Mouse (Mus musculus) MEL (cell line): ENCODE data around the gene Ccdc114. TPM values are rescaled to one million over a fixed set of nuclear protein-coding genes. Genes with fewer than 3 reads are reported as not detected.
A peak's percentile ranks its signal among the peaks of the same experiment; 100 is the strongest.

Source experiments
- DNase-seq: peaks from one replicate; pipeline ENCODE4 v3.0.0; 2011; ENCODE audit warnings: low read depth, low spot score
- H3K27ac ChIP-seq: 2 replicates; pipeline ENCODE4 v1.5.1; 2012; ENCODE audit warnings: low read depth, mild to moderate bottlenecking, control low read depth, low read length, moderate library complexity; ENCODE audit not compliant: control insufficient read depth
- H3K27me3 ChIP-seq, 2 experiments: fragments of 150-350 bp in 1 of 2; sonication (generic) in 1 of 2; 2 replicates each; pipeline ENCODE4 v1.6.1; 2012; ENCODE audit warnings: low read length in 2 of 2, mild to moderate bottlenecking in 2 of 2, improper control_type of control experiment in 1 of 2, moderate library complexity in 1 of 2; ENCODE audit not compliant: insufficient read depth in 2 of 2, control insufficient read depth in 1 of 2
- H3K36me3 ChIP-seq, 2 experiments: 2 replicates each; pipeline ENCODE4 v1.6.1; 2012 to 2014; ENCODE audit warnings: low read length in 2 of 2, improper control_type of control experiment in 1 of 2, inconsistent platforms in 1 of 2, mild to moderate bottlenecking in 1 of 2; ENCODE audit not compliant: insufficient read depth in 2 of 2, control insufficient read depth in 1 of 2
- H3K4me1 ChIP-seq, 2 experiments: fragments of 150-350 bp in 1 of 2; sonication (generic) in 1 of 2; 2 replicates each; pipeline ENCODE4 v1.6.1; 2012; ENCODE audit warnings: low read length in 2 of 2, improper control_type of control experiment in 1 of 2, mild to moderate bottlenecking in 1 of 2; ENCODE audit not compliant: insufficient read depth in 2 of 2, control insufficient read depth in 1 of 2
- H3K4me3 ChIP-seq, 2 experiments: fragments of 150-350 bp in 1 of 2; sonication (generic) in 1 of 2; 2 replicates each; pipeline ENCODE4 v1.5.1; 2012; ENCODE audit warnings: low read depth in 2 of 2, low read length in 2 of 2, mild to moderate bottlenecking in 2 of 2, moderate library complexity in 2 of 2, control low read depth in 1 of 2, improper control_type of control experiment in 1 of 2; ENCODE audit not compliant: control insufficient read depth in 1 of 2, insufficient read depth in 1 of 2
- H3K79me2 ChIP-seq: 2 replicates; pipeline ENCODE4 v1.6.1; 2012; ENCODE audit warnings: mild to moderate bottlenecking, low read length, moderate library complexity; ENCODE audit not compliant: control insufficient read depth, poor library complexity, insufficient read depth
- H3K9ac ChIP-seq: 2 replicates; pipeline ENCODE4 v1.6.1; 2012; ENCODE audit warnings: low read depth, mild to moderate bottlenecking, control low read depth, low read length, moderate library complexity; ENCODE audit not compliant: control insufficient read depth, poor library complexity, severe bottlenecking
- H3K9me3 ChIP-seq: fragments of 150-350 bp; sonication (generic); replicated peaks from 2 replicates; pipeline ENCODE4 v1.6.1; 2012; ENCODE audit warnings: mild to moderate bottlenecking, low read length, improper control_type of control experiment, moderate library complexity; ENCODE audit not compliant: insufficient read depth
- BHLHE40 ChIP-seq: IDR thresholded peaks from 2 replicates; pipeline ENCODE4 v1.6.1; 2012; ENCODE audit warnings: low read depth, mild to moderate bottlenecking, inconsistent platforms, low read length, improper control_type of control experiment, borderline replicate concordance
- CHD1 ChIP-seq: IDR thresholded peaks from 2 replicates; pipeline ENCODE4 v1.6.1; 2012; ENCODE audit warnings: low read depth, mild to moderate bottlenecking, inconsistent platforms, low read length, improper control_type of control experiment
- CHD2 ChIP-seq: IDR thresholded peaks from 2 replicates; pipeline ENCODE4 v1.6.1; 2011; ENCODE audit warnings: low read length, improper control_type of control experiment
- ETS1 ChIP-seq: IDR thresholded peaks from 2 replicates; pipeline ENCODE4 v1.6.1; 2012; ENCODE audit warnings: low read depth, mild to moderate bottlenecking, inconsistent platforms, low read length, improper control_type of control experiment, moderate library complexity
- GABPA ChIP-seq: IDR thresholded peaks from 2 replicates; pipeline ENCODE4 v1.6.1; 2012; ENCODE audit warnings: low read depth, mild to moderate bottlenecking, inconsistent platforms, low read length, improper control_type of control experiment, moderate library complexity
- HCFC1 ChIP-seq: IDR thresholded peaks from 2 replicates; pipeline ENCODE4 v1.6.1; 2012; ENCODE audit warnings: low read depth, mild to moderate bottlenecking, inconsistent platforms, low read length, improper control_type of control experiment, moderate library complexity
- JUND ChIP-seq: IDR thresholded peaks from 2 replicates; pipeline ENCODE4 v1.6.1; 2011; ENCODE audit warnings: low read depth, mild to moderate bottlenecking, improper control_type of control experiment, low read length
- MAFK ChIP-seq: IDR thresholded peaks from 2 replicates; pipeline ENCODE4 v1.6.1; 2011; ENCODE audit warnings: low read depth, mild to moderate bottlenecking, low read length, improper control_type of control experiment, borderline replicate concordance
- MEF2A ChIP-seq: IDR thresholded peaks from 2 replicates; pipeline ENCODE4 v1.6.1; 2014; ENCODE audit warnings: low read depth, mild to moderate bottlenecking, inconsistent platforms, low read length, improper control_type of control experiment; ENCODE audit not compliant: poor library complexity, insufficient replicate concordance, severe bottlenecking; ENCODE audit errors: extremely low read depth
- MYB ChIP-seq: IDR thresholded peaks from 2 replicates; pipeline ENCODE4 v1.6.1; 2011; ENCODE audit warnings: mild to moderate bottlenecking, low read depth, low read length, improper control_type of control experiment
- MYC ChIP-seq: IDR thresholded peaks from 2 replicates; pipeline ENCODE4 v1.6.1; 2011; ENCODE audit warnings: low read depth, mild to moderate bottlenecking, low read length, improper control_type of control experiment, moderate library complexity
- NELFE ChIP-seq: IDR thresholded peaks from 2 replicates; pipeline ENCODE4 v1.6.1; 2011; ENCODE audit warnings: low read depth, low read length, improper control_type of control experiment
- NRF1 ChIP-seq: IDR thresholded peaks from 2 replicates; pipeline ENCODE4 v1.6.1; 2014; ENCODE audit warnings: low read depth, mild to moderate bottlenecking, inconsistent platforms, low read length, improper control_type of control experiment, moderate library complexity; ENCODE audit not compliant: poor library complexity, insufficient read depth, severe bottlenecking
- POLR2A ChIP-seq, 2 experiments: IDR thresholded peaks; 2 replicates each; pipeline ENCODE4 v1.6.1; 2011 to 2012; ENCODE audit warnings: low read length in 2 of 2, mild to moderate bottlenecking in 2 of 2, control low read depth in 1 of 2, improper control_type of control experiment in 1 of 2, low read depth in 1 of 2, moderate library complexity in 1 of 2; ENCODE audit not compliant: control insufficient read depth in 1 of 2, insufficient read depth in 1 of 2, poor library complexity in 1 of 2
- RAD21 ChIP-seq: IDR thresholded peaks from 2 replicates; pipeline ENCODE4 v1.6.1; 2011; ENCODE audit warnings: mild to moderate bottlenecking, low read depth, low read length, improper control_type of control experiment
- RCOR1 ChIP-seq: IDR thresholded peaks from 2 replicates; pipeline ENCODE4 v1.6.1; 2012; ENCODE audit warnings: low read depth, mild to moderate bottlenecking, inconsistent platforms, low read length, improper control_type of control experiment
- TBP ChIP-seq: IDR thresholded peaks from 2 replicates; pipeline ENCODE4 v1.8.0; 2011; ENCODE audit warnings: low read depth, low read length, improper control_type of control experiment
- UBTF ChIP-seq: IDR thresholded peaks from 2 replicates; pipeline ENCODE4 v1.6.1; 2012; ENCODE audit warnings: low read depth, mild to moderate bottlenecking, inconsistent platforms, low read length, improper control_type of control experiment, moderate library complexity, borderline replicate concordance; ENCODE audit not compliant: insufficient read depth
- USF1 ChIP-seq: IDR thresholded peaks from 2 replicates; pipeline ENCODE4 v1.6.1; 2014; ENCODE audit warnings: low read depth, mild to moderate bottlenecking, inconsistent platforms, low read length, improper control_type of control experiment, moderate library complexity
- USF2 ChIP-seq, 2 experiments: IDR thresholded peaks; 2 replicates each; pipeline ENCODE4 v1.6.1; 2011 to 2012; ENCODE audit warnings: improper control_type of control experiment in 2 of 2, low read length in 2 of 2, borderline replicate concordance in 1 of 2, inconsistent platforms in 1 of 2, low read depth in 1 of 2, mild to moderate bottlenecking in 1 of 2; ENCODE audit not compliant: insufficient read depth in 1 of 2
- ZC3H11A ChIP-seq: IDR thresholded peaks from 2 replicates; pipeline ENCODE4 v1.6.1; 2012; ENCODE audit warnings: low read depth, mild to moderate bottlenecking, inconsistent platforms, low read length, improper control_type of control experiment
- polyA plus RNA-seq, 2 experiments: library from polyadenylated mRNA; stranded (reverse) in 1 of 2; unstranded in 1 of 2; fragments of >175 nt in 1 of 2; fragments of >200 nt in 1 of 2; gene quantifications; 2 replicates each; pipeline versions ENCODE4 v1.2.1 to v1.2.4; 2012; ENCODE audit warnings: low replicate concordance in 2 of 2, low read depth in 1 of 2; ENCODE audit not compliant: insufficient read length in 2 of 2, insufficient read depth in 1 of 2, missing spikeins in 1 of 2
- total RNA-seq: library from RNA; depleted of rRNA; stranded (reverse); fragments of 300-350 nt; gene quantifications from 2 replicates; pipeline ENCODE4 v1.2.3, GENCODE M21; 2012

Gene Ccdc114
- total and polyA plus RNA-seq, 3 experiments = 0.15 to 0.24 TPM; not detected in 1

GRCm38 (mm10) chr7:45974103-45974502, 50.2 kb downstream of the Ccdc114 start:
- no peak overlapping the region for H3K4me3 ChIP-seq
- no peak for DNase-seq
- no peaks in the 10 kb centered on the region for H3K36me3 ChIP-seq
- H3K27me3 ChIP-seq = no peaks in the 10 kb centered on the region; a peak in 2 of 4 replicates
- no peaks in the 10 kb centered on the region for H3K9me3 ChIP-seq
- H3K4me1 ChIP-seq = no peaks in the 10 kb centered on the region
- no peak overlapping the region for H3K9ac ChIP-seq
- TF ChIP-seq NELFE (no peak), USF2 (IDR thresholded peaks at IDR 0.05; ENCODE audit: borderline replicate concordance in 1 of 2, insufficient read depth in 1 of 2, low read depth in 1 of 2, low read length in 2 of 2) (no peak), MYC (no peak), GABPA (no peak), MEF2A (no peak), ETS1 (no peak), BHLHE40 (no peak), TBP (no peak), POLR2A (IDR thresholded peaks at IDR 0.05; ENCODE audit: control insufficient read depth in 1 of 2, insufficient read depth in 1 of 2, low read depth in 1 of 2, low read length in 2 of 2, poor library complexity in 1 of 2) (no peak), RCOR1 (no peak), RAD21 (no peak), MYB (no peak), JUND (no peak), HCFC1 (no peak), MAFK (no peak), USF1 (no peak), UBTF (no peak), ZC3H11A (no peak)
- H3K27ac ChIP-seq = no peak overlapping the region
- H3K79me2 ChIP-seq = no peaks in the 10 kb centered on the region

- Histone ChIP-seq H3K9ac (no peak overlapping the region), H3K9me3 (no peaks in the 10 kb centered on the region), H3K4me1 (no peaks in the 10 kb centered on the region), H3K4me3 (no peak overlapping the region), H3K27me3 (no peaks in the 10 kb centered on the region; a peak in 2 of 4 replicates), H3K79me2 (no peaks in the 10 kb centered on the region)
- DNase-seq = peak; percentile 18
- TF ChIP-seq BHLHE40 = no peak
- TF ChIP-seq USF2 (IDR thresholded peaks at IDR 0.05; ENCODE audit: borderline replicate concordance in 1 of 2, insufficient read depth in 1 of 2, low read depth in 1 of 2, low read length in 2 of 2) = no peak
- no peak for TF ChIP-seq CHD2
- TF ChIP-seq CHD1 = no peak
- no peak for TF ChIP-seq USF1
- no peak for TF ChIP-seq NRF1
- TF ChIP-seq TBP = no peak
- TF ChIP-seq RCOR1 = no peak
- TF ChIP-seq ETS1 = no peak
- TF ChIP-seq, all 39 proteins: peak for 0
- Histone ChIP-seq H3K36me3 (no peaks in the 10 kb centered on the region), H3K27ac (no peak overlapping the region)
Observed at GRCm38 (mm10) chr7:45974512-45974911, 50.6 kb downstream of the Ccdc114 start.
